In the genomic region with DNA sequence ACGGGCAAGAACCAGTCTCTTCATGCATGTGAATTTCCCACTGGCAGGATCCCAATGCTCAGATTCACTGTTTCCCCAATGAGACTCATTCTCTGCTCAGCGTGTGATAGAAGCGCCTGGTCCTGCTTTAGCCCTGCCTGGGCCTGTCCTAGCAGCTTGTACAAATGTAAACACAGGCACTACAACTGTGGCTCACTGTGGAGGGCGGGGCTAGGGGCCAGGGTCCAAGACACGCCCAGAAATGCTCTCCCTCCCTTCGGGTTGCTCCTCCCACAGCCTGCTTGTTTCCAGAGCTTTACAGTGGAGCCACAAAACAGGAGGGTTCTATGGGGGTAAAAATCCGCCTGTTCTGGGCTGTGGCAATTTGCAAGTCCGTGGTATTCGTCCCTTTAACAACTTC, we compare ENCODE assay signal across 8 mouse cellular contexts.
DNase-seq lines count a peak whose midpoint lies in the region; ATAC-seq and TF ChIP-seq lines count a peak whose summit lies in the region.

No protein-coding gene starts in this region.

- intact Hi-C loops in heart, postnatal 14 days (cut with DNase I): no loop called here

- TF ChIP-seq EP300 in stomach, postnatal 0 days (optimal IDR thresholded peaks at IDR 0.05): no peak

- H3K36me3 ChIP-seq in embryonic facial prominence, embryonic 14.5 days (ENCODE audit: control insufficient read depth, insufficient read depth, low read length): no peaks in the 10 kb centered on the region
- no peaks in the 10 kb centered on the region for H3K36me3 ChIP-seq in stomach, postnatal 0 days (ENCODE audit: control insufficient read depth, insufficient read depth, low read length)

- TF ChIP-seq CTCF in stomach, postnatal 0 days (IDR thresholded peaks at IDR 0.05; ENCODE audit: low read depth): no peak

- ATAC-seq in embryonic facial prominence, embryonic 14.5 days (ENCODE audit: low read depth): peak; percentile 96
- ATAC-seq in megakaryocyte, adult 5-6 weeks (ENCODE audit: poor library complexity, severe bottlenecking): peak; percentile 48
- peak; percentile 97 for ATAC-seq in stomach, postnatal 0 days (ENCODE audit: low FRiP score, low TSS enrichment)

- H3K4me1 ChIP-seq in embryonic facial prominence, embryonic 14.5 days (ENCODE audit: control insufficient read depth, insufficient read depth, low read length): peaks cover 23% of the 10 kb centered on the region
- peaks cover 5% of the 10 kb centered on the region; the same call in 1 of the 2 replicates for H3K4me1 ChIP-seq in stomach, postnatal 0 days (replicated peaks; ENCODE audit: control insufficient read depth, insufficient read depth)

- no peak overlapping the region for H3K4me2 ChIP-seq in embryonic facial prominence, embryonic 14.5 days (ENCODE audit: low read depth, low read length)
- H3K4me2 ChIP-seq in stomach, postnatal 0 days (replicated peaks; ENCODE audit: low read depth): no peak overlapping the region

- no peaks in the 10 kb centered on the region for H3K27me3 ChIP-seq in embryonic facial prominence, embryonic 14.5 days (replicated peaks; ENCODE audit: control insufficient read depth, insufficient read depth, low read length)
- no peaks in the 10 kb centered on the region for H3K27me3 ChIP-seq in stomach, postnatal 0 days (ENCODE audit: control insufficient read depth, insufficient read depth, low read length)

- no peaks in the 10 kb centered on the region for H3K9me3 ChIP-seq in embryonic facial prominence, embryonic 14.5 days (ENCODE audit: control insufficient read depth, low read length)
- no peaks in the 10 kb centered on the region for H3K9me3 ChIP-seq in stomach, postnatal 0 days (ENCODE audit: control insufficient read depth, low read length)

- H3K9ac ChIP-seq in embryonic facial prominence, embryonic 14.5 days (ENCODE audit: low read depth, low read length): no peak overlapping the region
- no peak overlapping the region for H3K9ac ChIP-seq in stomach, postnatal 0 days (ENCODE audit: low read length)

- WGBS in embryonic facial prominence, embryonic 14.5 days: 14% methylated on average over 9 of the region's 9 CpGs
- 13% methylated on average over 9 of the region's 9 CpGs for WGBS in stomach, postnatal 0 days

- DNase-seq in 3T3-L1 (ENCODE audit: low read depth, low spot score): peak; percentile 46
- DNase-seq in adrenal gland, postnatal 14 days: peak; percentile 40
- DNase-seq in embryonic facial prominence, embryonic 14.5 days (ENCODE audit: low spot score): peak; percentile 95
- peak; percentile 23 to 43 for DNase-seq in heart, postnatal 14 days
- DNase-seq in kidney, postnatal 25 days: peak; percentile 70 to 82
- peak; percentile 91 for DNase-seq in stomach, postnatal 0 days (ENCODE audit: low spot score)
- no peak for DNase-seq in frontal cortex, postnatal 25 days (ENCODE audit: low spot score in 2 of 2)

- 0 out of 2 replicates have a peak overlapping the region, but pooled peaks have one; percentile 30 for H3K27ac ChIP-seq in embryonic facial prominence, embryonic 14.5 days (replicated peaks; ENCODE audit: low read depth, low read length)
- peak overlapping the region; percentile 77 for H3K27ac ChIP-seq in stomach, postnatal 0 days (replicated peaks)

- H3K4me3 ChIP-seq in embryonic facial prominence, embryonic 14.5 days (ENCODE audit: low read depth, low read length): no peak overlapping the region
- no peak overlapping the region for H3K4me3 ChIP-seq in stomach, postnatal 0 days (ENCODE audit: low read depth, low read length)

Comparison
In these comparisons a context has a peak if more than half of its experiments do, and no peak if none do; other contexts are left out.
1. DNase-seq: peak in 3T3-L1 (single experiment), adrenal gland, postnatal 14 days (single experiment), embryonic facial prominence, embryonic 14.5 days (single experiment), heart, postnatal 14 days (2 of 2), kidney, postnatal 25 days (2 of 2) and stomach, postnatal 0 days (single experiment); none in frontal cortex, postnatal 25 days (0 of 2).
2. Peak in every context shown above with its lines, with median percentiles within 50 percentile points of each other: ATAC-seq.